Mouse (Mus musculus): ENCODE results near the gene Tectb. TPM values are rescaled to one million over a fixed set of nuclear protein-coding genes. Genes with fewer than 3 reads are reported as not detected.

Tectb gene
- 0.08 TPM for polyA plus RNA-seq (2014; fragmentation: Illumina TruSeq; extraction: RNeasy Lipid Tissue Mini Kit (QIAGEN cat#74804); ENCODE audit: low read depth, low replicate concordance)

GRCm38 (mm10) chr19:55180433-55180832 lies at the start of gene Tectb:
Gene Tectb (plus strand): TSS chr19:55180733.

GRCm38 (mm10) chr19:55241186-55241645 lies 60.7 kb downstream of the Tectb start, which contains the start of gene Gucy2g:
Gene Gucy2g (minus strand): TSS chr19:55241236.

Other genes with a start within 250 kb of the Tectb start
- 7.8 TPM for gene Gpam, start 53.5 kb upstream of the Tectb start, polyA plus RNA-seq (2014; fragmentation: Illumina TruSeq; extraction: RNeasy Lipid Tissue Mini Kit (QIAGEN cat#74804); ENCODE audit: low read depth, low replicate concordance)
- gene Gucy2g, start 60.5 kb downstream of the Tectb start, polyA plus RNA-seq (2014; fragmentation: Illumina TruSeq; extraction: RNeasy Lipid Tissue Mini Kit (QIAGEN cat#74804); ENCODE audit: low read depth, low replicate concordance) = 0.35 TPM
- gene Acsl5, start 71.2 kb downstream of the Tectb start, polyA plus RNA-seq (2014; fragmentation: Illumina TruSeq; extraction: RNeasy Lipid Tissue Mini Kit (QIAGEN cat#74804); ENCODE audit: low read depth, low replicate concordance) = 52.2 TPM
- 39.7 TPM for gene Zdhhc6, start 135.3 kb downstream of the Tectb start, polyA plus RNA-seq (2014; fragmentation: Illumina TruSeq; extraction: RNeasy Lipid Tissue Mini Kit (QIAGEN cat#74804); ENCODE audit: low read depth, low replicate concordance)
- 8.2 TPM for gene Vti1a, start 135.6 kb downstream of the Tectb start, polyA plus RNA-seq (2014; fragmentation: Illumina TruSeq; extraction: RNeasy Lipid Tissue Mini Kit (QIAGEN cat#74804); ENCODE audit: low read depth, low replicate concordance)